Mouse (Mus musculus) right cerebral cortex, postnatal 36 days (tissue): ENCODE results near the gene Rps8.

ENCODE experiments used
- DNase-seq, 2 experiments: peaks; one replicate each; pipeline ENCODE4 v3.0.0; 2022; ENCODE audit warnings: low spot score in 2 of 2, mixed read lengths in 1 of 2

Gene Rps8

GRCm38 (mm10) chr4:117125348-117125909 lies 30.6 kb downstream of the Rps8 start, which contains the start of gene Btbd19:
TSS of gene Btbd19 (minus strand) at chr4:117125725.
- peak; percentile 72 to 77 for DNase-seq

DNA sequence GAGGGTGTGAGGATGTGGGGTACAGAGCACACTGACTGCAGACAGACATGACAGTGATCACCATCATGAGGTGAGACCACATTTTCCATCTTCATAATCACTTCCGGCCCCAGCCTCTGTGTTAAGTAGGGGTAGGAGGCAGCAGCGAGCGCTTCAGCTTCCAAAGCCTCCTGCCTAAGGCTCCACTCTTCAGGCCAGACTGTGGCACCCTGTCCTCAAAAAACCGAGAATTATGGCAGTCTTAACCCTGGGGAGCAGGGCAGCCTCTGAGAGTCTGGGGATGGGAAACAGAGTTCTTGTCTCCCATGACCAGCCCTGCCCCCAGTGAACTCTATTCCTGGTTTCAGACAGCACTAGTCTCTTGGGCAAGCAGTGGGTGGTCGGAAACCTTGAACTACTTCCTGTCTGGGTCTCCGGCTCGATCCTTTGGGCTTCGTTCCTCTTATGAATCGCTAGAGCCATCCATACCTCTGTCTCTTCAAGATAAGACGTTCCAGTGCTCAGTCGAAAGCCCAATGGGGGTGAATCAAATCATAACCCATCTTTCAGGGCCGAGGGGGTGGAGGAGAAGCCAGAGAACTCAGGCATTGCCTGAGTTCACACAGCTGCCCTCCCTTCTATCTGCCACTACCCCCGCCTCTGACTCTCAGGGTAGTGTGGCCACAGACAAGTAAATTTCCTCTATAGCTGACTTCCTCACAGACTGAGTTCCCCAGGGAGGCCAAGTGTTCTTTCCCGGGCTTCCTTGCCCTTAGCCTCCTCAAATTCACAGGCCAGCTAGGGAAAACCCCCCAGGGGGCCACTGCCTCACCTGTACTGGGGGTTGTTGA lies 31.3 kb downstream of the Rps8 start:
- DNase-seq = no peak

GRCm38 (mm10) chr4:117124218-117124517 lies 31.9 kb downstream of the Rps8 start:
- DNase-seq = no peak

DNA sequence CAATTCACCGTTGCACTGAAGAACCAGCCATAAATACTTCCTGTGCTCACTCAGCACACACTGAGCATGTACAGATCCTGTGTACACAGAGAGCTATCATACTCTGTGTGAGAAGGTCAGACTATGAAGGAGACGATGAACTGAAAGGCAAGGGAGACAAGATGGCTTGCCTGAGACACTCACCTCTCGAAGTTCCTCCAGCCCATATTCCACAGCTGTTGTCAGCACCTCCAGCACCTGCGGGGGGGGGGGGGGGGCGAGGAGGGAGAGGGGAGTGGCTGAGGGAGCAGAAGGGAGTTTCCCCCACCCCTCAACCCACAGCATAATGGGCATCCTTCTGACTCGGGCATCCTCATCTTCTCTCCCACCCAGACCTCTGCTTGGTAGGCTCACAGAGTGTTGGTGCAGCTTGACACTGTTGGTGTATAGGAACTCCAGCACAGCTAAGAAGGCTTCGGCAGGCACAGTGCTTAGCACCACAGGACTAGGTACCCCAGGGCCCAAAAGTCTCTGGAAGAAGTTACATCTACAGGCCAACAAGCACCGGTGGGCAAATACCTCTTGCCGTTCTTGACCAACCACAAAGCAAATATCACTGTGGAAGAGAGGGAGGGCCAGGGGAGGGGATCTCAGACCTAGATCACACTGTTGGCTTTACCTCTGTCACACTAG lies 32.4 kb downstream of the Rps8 start:
- DNase-seq = no peak

DNA sequence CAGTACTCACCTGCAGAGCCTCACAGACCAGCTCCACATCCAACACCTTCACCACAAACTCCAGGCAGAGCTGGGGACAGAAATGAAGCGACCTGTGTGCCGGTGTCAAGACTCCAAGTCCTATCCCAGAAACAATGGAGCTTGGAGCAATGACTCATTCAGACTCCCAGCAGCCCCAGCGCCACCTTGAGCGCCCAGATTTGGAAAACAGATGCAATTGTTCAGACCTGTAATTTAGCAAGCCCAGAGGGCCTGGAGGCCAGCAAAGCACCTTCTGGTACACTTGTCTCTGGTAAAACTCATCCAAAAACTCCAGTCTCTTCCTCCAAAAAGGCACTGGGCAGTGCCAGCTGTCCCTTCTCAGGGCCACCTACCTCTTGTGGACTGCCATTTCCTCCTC lies 33.8 kb downstream of the Rps8 start:
- no peak for DNase-seq

- peak; percentile 95 to 97 for DNase-seq
Observed at GRCm38 (mm10) chr4:117120445-117121414, 35.3 kb downstream of the Rps8 start.

- DNase-seq = no peak
Observed at GRCm38 (mm10) chr4:117120052-117120444, 36.0 kb downstream of the Rps8 start.

DNA sequence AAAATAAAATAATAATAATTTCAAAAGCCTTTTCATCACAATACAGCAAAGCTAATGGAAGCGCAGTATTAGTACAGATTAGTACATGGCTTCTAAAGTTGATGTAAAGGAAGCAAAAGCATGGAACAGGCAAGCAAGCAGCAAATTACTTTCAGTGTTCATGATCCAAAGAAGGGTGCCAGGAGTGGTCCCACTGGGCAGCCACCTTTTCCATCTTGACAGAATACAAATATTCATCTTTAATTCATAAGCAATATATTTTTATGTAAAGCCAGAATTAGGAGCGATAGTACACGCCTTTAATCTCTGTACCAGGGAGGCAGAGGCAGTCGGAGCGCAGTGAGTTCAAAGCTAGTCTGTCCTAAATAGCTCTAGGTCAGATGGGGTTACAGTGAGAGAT lies 36.4 kb downstream of the Rps8 start:
- DNase-seq = no peak

DNA sequence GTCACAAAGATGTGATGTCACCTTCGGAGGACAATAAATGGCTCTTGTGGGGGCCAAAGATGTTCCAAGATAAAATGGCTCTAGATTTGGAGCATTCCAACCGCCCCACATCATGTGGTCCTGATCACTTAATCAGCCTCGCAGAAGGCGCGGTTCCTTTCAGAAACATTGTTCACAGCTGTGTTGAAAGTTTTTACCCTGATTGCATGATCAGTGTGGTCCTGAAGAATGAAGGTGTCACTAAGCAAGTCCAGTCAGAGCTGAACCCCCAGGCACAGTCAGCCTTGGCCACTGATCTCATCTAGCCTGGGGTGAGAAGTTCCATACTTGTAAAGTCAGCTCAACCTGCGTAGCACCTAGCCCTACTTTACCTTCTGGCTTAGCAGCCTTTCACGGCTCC lies 38.1 kb downstream of the Rps8 start:
- no peak for DNase-seq

DNA sequence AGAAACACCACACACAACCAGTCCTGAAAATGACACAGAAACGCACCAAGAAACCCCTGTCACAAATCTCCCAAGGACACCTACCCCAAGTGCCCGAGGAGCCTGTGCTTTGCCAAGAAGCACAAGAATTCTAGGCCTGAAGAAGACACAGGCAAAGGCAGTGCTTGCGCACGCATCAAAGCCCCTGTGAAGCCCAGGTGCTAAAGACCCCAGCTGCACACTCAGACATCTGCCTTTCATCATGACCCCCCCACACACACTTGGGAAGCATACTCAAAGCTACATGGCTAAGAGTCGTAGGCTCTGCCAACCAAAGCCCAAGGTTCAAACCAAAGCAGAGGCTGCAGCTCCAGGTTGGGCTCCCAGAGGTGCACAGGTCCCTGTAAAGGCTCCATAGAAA lies 40.5 kb downstream of the Rps8 start:
- DNase-seq = no peak

GRCm38 (mm10) chr4:117113237-117113636 lies 42.8 kb downstream of the Rps8 start:
- DNase-seq = no peak

DNA sequence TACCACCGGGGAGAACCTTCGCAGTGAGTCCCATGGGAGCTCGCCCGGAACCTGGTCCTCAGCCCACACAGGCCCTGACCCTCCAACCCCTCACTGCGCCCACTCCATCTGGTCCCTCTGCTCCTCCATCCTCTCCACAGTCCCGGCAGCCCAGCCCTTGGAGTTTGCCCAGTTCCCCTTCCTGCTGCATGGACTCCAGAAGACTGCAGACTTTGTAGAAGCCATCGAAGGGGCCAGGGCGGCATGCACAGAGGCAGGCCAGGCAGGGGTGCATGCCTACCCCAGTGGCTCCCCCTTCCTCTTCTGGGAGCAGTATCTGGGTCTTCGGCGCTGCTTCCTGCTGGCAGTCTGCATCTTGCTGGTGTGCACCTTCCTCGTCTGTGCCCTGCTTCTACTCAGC lies 45.1 kb downstream of the Rps8 start:
- no peak for DNase-seq

- DNase-seq = no peak
Observed at GRCm38 (mm10) chr4:117110249-117110648, 45.8 kb downstream of the Rps8 start.

- no peak for DNase-seq
Observed at GRCm38 (mm10) chr4:117109330-117109729, 46.7 kb downstream of the Rps8 start.

DNA sequence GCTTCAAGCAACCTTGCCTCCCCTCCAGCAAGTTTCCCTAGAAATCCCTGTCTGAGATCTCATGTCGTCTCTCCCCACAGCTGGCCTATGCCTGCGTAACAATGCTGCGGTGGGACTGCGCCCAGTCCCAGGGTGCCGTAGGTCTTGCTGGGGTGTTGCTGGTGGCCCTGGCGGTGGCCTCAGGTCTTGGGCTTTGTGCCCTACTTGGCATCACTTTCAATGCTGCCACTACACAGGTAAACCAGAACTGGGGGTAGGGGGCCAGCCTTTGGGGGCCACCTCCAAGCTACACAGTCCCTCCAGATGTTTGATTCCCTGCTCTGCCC lies 47.6 kb downstream of the Rps8 start:
- DNase-seq = no peak

GRCm38 (mm10) chr4:117107813-117108523 lies 48.1 kb downstream of the Rps8 start:
- no peak for DNase-seq

GRCm38 (mm10) chr4:117105127-117105526 lies 50.9 kb downstream of the Rps8 start:
- DNase-seq = no peak

DNA sequence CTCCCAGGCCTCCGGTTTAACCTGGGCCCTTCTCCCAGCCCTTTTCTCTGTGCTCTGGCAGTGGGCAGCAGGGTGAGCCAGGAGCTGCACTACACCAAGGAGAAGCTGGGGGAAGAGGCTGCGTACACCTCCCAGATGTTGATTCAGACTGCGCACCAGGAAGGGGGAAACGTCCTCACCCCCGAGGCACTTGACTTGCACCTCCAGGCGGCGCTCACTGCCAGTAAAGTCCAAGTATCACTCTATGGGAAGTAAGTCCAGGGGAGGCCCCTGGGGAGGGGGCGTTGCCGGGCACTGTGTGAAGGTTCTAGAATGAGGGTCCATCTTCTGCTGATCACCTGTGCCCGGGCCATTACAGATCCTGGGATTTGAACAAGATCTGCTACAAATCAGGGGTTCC lies 51.4 kb downstream of the Rps8 start:
- no peak for DNase-seq
